Mouse (Mus musculus): ENCODE data around the gene Cdca4.

Cdca4 gene

DNA sequence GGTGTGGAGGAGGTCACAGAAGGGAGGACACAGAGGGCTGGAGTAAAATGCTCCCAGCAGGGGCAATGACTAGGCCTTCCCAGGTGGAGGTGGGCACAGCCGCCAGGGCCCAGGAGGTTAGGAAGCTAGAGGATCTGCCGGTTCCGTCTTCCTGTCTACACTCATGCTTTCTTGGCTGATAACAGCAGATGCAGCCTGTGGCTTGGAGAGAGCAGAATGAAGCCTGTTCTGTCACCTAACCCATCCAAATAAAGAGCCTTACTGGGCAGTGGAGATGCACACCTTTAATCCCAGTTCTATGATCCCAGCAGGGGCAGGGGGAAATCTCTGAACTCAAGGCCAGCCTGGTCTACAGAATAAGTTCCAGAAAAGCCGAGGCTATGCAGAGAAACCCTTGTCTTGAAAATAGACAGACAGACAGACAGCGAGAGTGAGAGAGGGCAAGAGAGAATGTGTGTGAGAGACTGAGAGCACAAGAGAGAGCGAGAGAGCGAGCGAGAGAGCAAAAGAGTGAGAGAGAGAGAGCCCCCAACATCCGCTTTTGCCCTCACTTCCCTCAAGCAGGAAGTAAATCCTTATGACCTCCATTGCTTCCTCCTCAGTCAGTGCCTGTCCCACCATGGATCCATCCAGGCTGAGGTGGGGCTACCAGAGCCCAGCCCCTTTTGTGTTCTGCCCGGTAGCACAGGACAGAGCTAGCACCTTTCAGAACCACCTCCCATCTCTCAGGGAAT lies 29.8 kb downstream of the Cdca4 start:
- DNase-seq (ENCODE audit: low spot score in 2 of 2): no peak

DNA sequence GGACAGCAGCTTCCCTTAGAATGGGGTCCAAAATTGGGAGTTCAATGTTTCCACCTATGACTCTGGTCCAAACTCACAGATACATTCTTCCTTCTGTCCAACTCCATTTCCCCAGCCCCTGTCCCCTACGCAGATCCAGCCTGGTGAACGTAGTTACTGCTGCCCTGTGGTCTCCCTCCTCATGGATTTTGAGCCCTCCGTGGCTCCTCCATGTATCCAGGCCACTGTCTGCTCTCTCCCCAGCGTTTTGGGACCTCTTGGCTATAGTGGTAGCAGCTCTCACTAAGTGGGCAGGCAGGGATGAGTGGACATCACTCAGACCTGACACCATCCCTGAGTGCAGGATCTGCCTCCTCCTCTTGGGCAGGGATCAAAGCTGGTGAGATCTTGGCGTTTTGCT lies 30.5 kb downstream of the Cdca4 start:
- no peak for DNase-seq (ENCODE audit: low spot score in 2 of 2)

DNA sequence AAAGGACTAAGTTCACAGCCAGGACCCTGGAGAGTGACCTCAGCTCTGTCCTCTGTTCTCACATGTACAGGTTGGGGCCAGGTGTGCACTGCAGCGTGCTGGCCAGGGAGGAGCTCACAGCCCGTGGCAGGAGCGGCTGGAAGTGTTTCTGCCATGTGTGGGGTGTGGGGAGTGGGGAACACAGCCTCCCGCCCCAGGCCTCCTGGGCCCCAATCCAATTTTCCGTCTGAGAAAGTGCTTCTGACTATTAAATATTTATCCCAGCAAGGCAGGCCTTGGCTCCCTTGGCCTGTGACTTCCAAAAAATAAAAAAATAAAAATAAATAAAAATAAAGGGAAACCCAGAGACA lies 30.9 kb downstream of the Cdca4 start:
- DNase-seq (ENCODE audit: low spot score in 2 of 2): peak in 1 of 2 experiments; percentile 5

DNA sequence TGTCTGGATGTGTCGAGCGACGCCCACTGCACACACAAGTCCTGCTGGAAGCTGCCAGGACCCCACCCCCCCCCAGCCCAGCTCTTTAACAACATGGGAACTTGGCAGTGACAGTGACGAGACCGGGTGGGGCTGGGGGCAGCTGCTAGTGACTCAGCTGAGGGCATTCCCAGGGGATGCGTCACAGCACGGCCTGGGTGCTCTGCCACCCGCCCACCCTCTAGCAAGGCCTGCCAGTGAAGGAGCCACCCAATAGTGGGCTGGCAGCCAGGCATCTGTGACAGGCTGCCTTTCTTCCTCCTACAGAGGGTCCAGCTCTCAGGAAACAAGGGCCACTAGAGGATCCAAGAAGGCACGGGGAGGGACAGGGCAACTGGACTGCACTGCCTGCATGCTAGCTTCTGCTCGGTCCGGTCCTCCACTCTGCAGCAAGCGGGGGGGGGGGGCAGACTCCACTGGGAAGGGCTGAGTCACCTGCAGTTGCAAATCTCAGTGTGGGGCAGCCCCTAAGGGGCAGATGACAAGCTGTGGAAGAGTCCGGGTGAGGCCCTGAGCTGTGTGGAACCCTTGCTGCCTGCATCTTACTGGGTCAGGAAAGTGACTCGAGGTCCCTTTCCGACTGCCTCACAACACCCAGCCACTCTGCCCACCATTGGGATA lies 31.4 kb downstream of the Cdca4 start:
- peak; percentile 66 to 72 for DNase-seq (ENCODE audit: low spot score in 2 of 2)

DNA sequence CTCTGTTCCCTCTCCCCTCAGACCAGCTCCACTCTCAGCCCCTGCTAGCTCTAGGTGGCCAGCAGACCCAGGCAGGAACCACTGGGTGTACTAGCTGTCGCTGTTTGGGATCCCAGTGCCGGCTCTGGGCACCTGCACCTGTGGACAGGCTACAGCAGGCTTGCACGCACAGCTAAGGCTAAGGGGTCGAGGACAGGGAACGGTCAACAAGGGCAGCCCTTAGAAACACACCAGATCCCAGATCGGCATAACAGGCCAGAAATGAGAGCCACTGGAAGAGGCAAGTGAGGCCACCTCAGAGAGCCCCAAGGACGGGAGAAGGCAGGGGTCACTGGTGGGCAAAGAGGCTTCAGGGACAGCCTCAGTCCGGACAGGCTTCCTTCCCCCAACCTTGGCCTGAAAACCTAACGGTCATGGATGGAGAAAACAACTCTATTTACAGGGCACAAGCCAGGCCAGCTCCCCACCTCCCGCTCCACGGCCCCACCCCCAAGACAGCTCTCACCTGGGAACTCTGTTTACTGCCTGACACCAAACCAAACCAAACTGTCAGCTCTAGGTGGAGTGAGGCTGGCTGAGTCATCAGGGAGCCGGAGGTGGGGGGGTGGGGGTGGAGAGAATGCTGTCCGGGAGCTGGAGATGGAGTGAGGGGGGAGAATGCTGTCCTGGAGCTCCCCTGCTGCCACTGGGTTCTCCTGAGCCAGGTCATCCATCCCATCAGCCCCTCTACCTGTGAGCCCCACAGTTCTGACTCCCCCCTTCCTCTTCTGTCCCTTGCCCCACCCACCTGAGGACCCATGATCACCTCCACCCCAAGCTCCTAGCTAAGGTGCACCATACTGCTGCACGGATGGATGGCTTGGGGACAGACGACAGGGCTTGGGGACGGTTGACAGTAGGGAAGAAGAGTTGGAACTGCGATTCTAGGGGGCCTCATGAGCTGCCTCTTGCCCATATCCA lies 32.4 kb downstream of the Cdca4 start:
- no peak for DNase-seq (ENCODE audit: low spot score in 2 of 2)

DNA sequence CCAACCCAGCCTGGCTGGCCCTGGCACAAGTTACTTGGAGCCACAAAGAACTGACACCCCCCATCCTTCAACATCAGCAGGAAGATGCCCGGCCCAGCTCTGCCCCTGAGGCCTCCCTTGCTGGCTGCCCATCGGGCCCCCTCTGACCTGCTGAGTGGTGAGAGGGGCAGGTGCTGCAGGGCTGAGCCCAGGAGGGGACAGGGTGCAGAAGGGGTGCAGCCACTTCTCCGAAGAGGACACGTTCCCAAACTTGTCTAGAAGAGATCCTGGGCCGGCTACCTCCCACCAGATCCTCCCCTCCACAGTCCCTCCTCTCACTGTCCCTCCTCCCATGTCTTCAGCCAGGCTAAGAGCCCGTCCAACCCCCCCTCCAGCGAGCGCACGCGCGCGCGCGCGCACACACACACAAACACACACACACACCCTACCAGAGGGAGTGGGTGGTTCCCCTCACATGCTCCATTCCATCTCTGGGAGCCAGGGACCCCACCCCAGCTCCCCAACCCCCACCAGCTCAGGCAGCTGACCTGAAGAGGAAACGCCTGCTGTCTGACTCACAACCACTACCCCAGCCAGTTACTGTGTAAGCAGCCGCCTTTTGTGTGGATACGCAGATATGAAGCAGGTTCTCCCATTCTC lies 33.6 kb downstream of the Cdca4 start:
- DNase-seq (ENCODE audit: low spot score in 2 of 2): no peak

DNA sequence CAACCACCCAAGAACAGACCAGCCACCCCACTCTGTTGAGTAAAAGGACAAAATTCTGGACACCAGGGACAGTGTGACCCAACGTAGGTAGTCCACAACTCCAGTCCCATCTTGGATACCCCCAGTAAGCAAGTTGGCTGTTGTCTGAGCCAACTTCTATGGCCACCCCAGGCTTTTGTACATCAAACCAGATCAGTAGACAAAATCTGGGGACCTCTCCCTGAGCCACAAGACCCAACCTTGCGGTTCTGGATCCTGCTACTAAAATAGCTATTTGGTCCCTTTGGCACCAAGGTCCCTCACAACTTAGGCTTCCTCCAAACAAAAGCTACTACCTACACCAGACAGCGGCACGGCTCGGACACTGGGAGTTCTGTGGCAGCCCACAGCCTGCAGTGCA lies 34.2 kb downstream of the Cdca4 start:
- no peak for DNase-seq (ENCODE audit: low spot score in 2 of 2)

DNA sequence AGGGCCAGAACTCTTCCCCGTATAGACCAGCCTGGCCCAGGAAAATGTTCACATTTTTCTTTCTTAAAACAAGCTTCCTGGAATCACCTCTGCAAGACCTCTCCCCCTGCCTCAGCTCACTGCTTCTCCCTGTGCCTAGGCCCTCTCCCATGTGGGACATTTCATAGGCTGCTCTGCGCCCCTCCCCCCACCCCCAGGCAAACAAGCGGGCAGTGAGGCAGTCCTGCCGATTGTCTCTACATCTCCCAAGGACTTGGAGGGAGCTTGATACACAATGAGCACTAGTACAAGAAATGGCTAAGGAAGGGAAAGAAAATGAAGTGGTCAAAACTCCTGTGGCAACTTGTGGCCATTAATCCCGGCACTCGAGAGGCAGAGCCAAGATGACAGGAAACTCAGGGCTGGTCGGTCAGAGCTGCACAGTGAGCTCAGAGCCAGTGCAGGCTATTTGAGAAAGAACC lies 34.8 kb downstream of the Cdca4 start:
- no peak for DNase-seq (ENCODE audit: low spot score in 2 of 2)

DNA sequence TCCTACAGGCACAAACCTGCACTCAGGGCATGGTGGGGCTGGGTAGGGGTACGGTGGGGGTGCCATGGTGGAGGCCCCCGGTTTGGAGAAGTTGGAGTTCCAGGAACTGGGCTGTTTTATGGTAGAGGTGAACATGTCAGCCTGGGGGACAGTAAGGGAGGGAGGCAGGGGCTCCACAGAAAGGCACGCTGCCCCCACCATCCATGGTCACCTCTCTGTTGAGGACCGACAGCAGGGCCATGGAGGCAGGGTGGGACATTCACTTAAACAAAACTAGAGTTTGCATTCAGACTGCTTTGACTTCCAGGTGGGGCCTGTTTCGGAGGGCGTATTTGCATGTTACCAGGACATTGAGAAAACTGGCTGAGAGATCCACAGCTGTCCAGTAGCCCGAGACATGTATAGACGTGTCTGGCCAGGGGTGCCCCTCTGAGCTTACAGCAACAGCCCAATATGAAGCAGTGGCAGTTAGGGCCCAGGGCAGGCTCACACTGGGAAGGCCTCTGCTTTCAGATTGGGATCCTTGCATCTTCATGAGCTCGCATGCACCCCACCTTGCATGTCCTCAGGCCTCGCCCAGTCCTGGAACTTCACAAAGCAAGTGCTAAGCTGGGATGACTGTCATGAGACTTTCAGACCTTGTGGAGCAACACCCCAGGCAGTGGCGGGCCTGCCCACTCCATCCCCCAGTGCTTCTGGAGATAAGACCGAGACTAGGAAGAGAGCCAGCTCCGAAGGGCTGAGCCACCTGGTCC lies 35.4 kb downstream of the Cdca4 start:
- DNase-seq (ENCODE audit: low spot score in 2 of 2): no peak

DNA sequence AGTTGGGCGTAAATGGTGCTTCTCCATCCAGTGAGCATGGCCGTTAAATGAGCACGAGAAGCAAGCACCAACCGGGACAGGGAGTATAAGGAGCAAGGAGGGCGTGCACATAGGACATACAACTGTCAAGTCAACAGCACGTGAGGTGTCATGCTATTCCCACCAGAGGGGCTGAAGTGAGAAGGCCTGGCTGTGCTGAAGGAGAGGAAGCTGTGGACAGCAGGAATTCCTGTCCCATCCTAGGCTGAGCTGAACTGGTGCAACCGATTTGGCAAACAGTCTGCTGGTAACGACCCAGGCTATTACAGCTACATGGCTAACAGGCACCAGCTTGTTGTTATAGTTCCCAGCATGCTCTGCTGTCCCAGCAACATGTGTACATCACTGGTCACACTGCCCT lies 38.2 kb downstream of the Cdca4 start:
- no peak for DNase-seq (ENCODE audit: low spot score in 2 of 2)

DNA sequence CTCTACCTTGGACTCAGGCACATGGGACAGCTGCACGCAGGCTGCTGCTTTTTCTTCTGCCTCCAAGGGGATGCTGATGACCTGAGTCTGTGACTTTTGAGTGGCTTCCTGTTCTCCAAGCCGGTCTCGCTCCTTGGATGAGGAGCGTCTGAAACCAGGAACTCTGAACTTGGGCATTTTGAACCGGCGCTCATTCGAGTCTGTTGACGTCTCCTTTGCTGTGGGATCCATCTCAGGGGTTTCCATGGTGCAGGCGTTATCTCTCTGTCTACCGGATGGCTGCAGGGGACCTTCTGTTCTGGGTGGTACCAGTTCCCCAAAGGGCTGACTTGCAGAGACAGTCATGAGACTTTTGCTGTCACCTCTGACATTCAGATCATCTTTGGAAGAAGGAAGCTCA lies 54.7 kb downstream of the Cdca4 start:
- no peak for DNase-seq (ENCODE audit: low spot score in 2 of 2)

DNA sequence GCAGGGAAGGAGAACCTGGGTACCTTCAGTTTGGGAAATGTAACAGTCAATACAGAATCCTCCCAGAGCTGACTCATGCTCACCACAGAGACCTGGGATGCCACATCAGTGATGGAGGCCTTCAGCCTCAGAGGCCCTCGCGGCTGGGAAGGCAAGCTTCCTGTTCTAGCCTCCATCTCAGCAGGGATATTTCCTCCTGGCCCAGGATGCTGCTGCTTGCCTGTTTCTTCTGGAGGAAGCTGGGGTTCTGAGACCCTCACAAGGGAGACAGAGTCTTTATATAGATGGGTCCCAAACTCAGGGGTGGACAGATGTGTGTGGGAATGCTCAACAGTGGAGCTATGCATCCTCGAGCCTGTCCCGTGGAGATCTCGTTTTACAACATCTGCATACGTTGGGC lies 55.2 kb downstream of the Cdca4 start:
- no peak for DNase-seq (ENCODE audit: low spot score in 2 of 2)

DNA sequence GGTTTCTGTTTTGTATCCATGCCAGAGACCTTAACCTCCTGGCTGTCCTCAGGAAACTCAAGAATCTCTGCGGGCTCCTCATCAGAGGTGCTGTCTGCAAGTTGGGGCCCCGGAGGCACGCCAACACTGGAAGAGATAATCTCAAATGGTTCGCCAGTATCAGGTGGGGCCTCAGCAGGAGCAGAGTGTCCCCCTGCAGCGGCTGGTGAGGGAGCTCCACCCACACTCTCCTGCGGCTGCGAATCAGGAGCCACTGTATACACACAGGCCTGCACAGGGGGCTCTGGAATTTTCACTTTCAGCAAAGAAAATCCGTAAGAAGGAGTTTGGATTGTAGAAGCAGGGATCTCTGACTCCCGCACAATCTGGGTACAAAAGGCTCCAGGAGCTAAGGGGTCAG lies 55.9 kb downstream of the Cdca4 start:
- DNase-seq (ENCODE audit: low spot score in 2 of 2): no peak

DNA sequence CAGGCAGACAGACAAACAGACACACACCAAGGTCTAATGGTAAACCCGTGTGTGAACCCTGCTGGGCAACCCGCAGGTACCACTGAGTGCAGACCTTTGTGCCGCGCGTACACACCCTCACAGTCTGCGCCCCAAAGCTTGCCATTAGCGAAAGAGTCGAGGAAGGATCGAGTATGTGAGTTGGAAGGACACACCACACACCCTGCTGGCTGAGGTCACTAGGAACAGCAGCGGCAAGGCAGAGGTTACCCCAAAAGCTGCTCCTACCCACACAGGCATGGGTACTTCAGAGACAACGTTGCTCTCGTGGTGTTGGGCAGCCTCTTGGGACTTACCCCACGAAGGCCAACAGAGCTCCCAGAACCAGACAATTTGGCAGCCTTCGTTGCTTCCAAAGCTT lies 56.9 kb downstream of the Cdca4 start:
- DNase-seq (ENCODE audit: low spot score in 2 of 2): no peak

DNA sequence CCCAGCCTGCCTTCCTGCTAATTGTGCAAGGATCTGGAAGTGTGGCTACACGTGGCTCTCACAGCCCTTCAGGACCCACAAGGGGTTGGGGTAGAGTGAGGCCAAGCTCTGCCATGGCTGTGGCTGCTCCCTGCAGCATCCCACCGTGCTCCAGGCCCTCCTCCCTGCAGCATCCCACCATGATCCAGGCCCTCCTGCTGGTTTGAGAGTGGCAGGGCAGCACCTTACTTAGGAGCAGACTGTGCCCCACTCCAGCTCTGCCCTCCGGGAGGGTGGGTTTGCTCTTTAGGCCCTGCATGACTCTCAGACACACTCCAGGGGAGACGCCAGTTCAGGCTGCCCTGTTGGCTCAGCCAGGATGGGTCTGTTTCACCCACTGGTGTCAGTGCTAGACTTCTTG lies 58.8 kb downstream of the Cdca4 start:
- no peak for DNase-seq (ENCODE audit: low spot score in 2 of 2)
